Comparison of ENCODE assay signal across 17 mouse cellular contexts in genomic region chr13:91279487-91279886, GRCm38 (mm10).
"Had no signal": no experiment of that assay in that cellular context is flagged by ENCODE, and none has a peak within 500 bp of the region (broad histone marks: within the 10 kb centered on the region; RNA-seq: fewer than 3 reads in every experiment).

No protein-coding gene starts in this region.

- H3K4me3 ChIP-seq: intestine, embryonic 15.5 days; kidney, embryonic 15.5 days; left cerebral cortex, adult 2 months; liver, embryonic 13.5 days; neural tube, embryonic 13.5 days had no signal

- H3K4me2 ChIP-seq: intestine, embryonic 15.5 days; kidney, embryonic 15.5 days; liver, embryonic 13.5 days; neural tube, embryonic 13.5 days had no signal

- DNase-seq: kidney, adult 11 months; kidney, adult 8-10 months; kidney, postnatal 10 days; kidney, postnatal 36 days; layer of hippocampus, postnatal 36 days; liver, embryonic 13.5 days; lung, adult 2 months; lung, postnatal 14 days; lung, postnatal 4 days; right cerebral cortex, postnatal 25 days; spleen, adult 18-20 months; thymus, adult 18-20 months; thymus, postnatal 36 days had no signal

- H3K9ac ChIP-seq: intestine, embryonic 15.5 days; kidney, embryonic 15.5 days; liver, embryonic 13.5 days; neural tube, embryonic 13.5 days had no signal

- H3K36me3 ChIP-seq: intestine, embryonic 15.5 days; kidney, embryonic 15.5 days; liver, embryonic 13.5 days; neural tube, embryonic 13.5 days had no signal

- H3K9me3 ChIP-seq: intestine, embryonic 15.5 days; kidney, embryonic 15.5 days; liver, embryonic 13.5 days; neural tube, embryonic 13.5 days had no signal

- H3K4me1 ChIP-seq: intestine, embryonic 15.5 days; liver, embryonic 13.5 days; neural tube, embryonic 13.5 days had no signal

- H3K27me3 ChIP-seq: intestine, embryonic 15.5 days; kidney, embryonic 15.5 days; liver, embryonic 13.5 days; neural tube, embryonic 13.5 days had no signal

- ATAC-seq: intestine, embryonic 15.5 days had no signal

- H3K27ac ChIP-seq: intestine, embryonic 15.5 days; kidney, embryonic 15.5 days; left cerebral cortex, adult 2 months; liver, embryonic 13.5 days; neural tube, embryonic 13.5 days had no signal
